Mouse (Mus musculus) left cerebral cortex, postnatal 25 days (tissue): Measurements from ENCODE around the gene Tbc1d10c. TPM values are rescaled to one million over a fixed set of nuclear protein-coding genes. Genes with fewer than 3 reads are reported as not detected.

Experiments
- DNase-seq, 2 experiments: peaks; one replicate each; pipeline ENCODE4 v3.0.0; 2022; ENCODE audit warnings: low spot score in 2 of 2, mixed read lengths in 1 of 2
- intact Hi-C: fragments of 180-260 bp; cut with DNase I; formaldehyde crosslinking; loops from one replicate; pipeline ENCODE4 v1.15.1; 2025
- total RNA-seq, 2 experiments: library from RNA; stranded (reverse); gene quantifications; 2 replicates each; pipeline ENCODE4 v1.2.3; 2021

Gene Tbc1d10c
- total RNA-seq, 2 experiments from 2014 or later: 1.3 to 2.0 TPM

- intact Hi-C loops: loop anchor here (1.0 to 2.0 kb wide), 2 partner anchors 23 to 59 kb away; partner anchors contain the start of gene Ppp1ca
- peak; percentile 99 to 100 for DNase-seq
Measured at GRCm38 (mm10) chr19:4169378-4169784, 21.7 kb downstream of the Tbc1d10c start.

- intact Hi-C loops: no loop called here
- no peak for DNase-seq
Measured at GRCm38 (mm10) chr19:4166678-4167476, 24.2 kb downstream of the Tbc1d10c start.

- no peak for DNase-seq
- intact Hi-C loops: no loop called here
Measured at GRCm38 (mm10) chr19:4164721-4165120, 26.4 kb downstream of the Tbc1d10c start.

GRCm38 (mm10) chr19:4164100-4164499, 27.0 kb downstream of the Tbc1d10c start:
- DNase-seq: no peak
- intact Hi-C loops: no loop called here

- no peak for DNase-seq
- intact Hi-C loops: loop anchor here (2.0 kb wide), 1 partner anchor 37 kb away; no protein-coding TSS in a partner anchor
Measured at GRCm38 (mm10) chr19:4163543-4163887, 27.6 kb downstream of the Tbc1d10c start.

GRCm38 (mm10) chr19:4162646-4163542, 28.2 kb downstream of the Tbc1d10c start, which contains the start of gene Rps6kb2:
Gene Rps6kb2 (minus strand): TSS chr19:4163354.
- DNase-seq: peak; percentile 98 to 99
- intact Hi-C loops: loop anchor here (2.0 kb wide), 1 partner anchor 36 kb away; no protein-coding TSS in a partner anchor

GRCm38 (mm10) chr19:4159049-4159448, 32.0 kb downstream of the Tbc1d10c start:
- intact Hi-C loops: no loop called here
- no peak for DNase-seq

- intact Hi-C loops: no loop called here
- DNase-seq: no peak
Measured at GRCm38 (mm10) chr19:4156771-4157170, 34.3 kb downstream of the Tbc1d10c start.

GRCm38 (mm10) chr19:4156073-4156579, 35.0 kb downstream of the Tbc1d10c start:
- intact Hi-C loops: no loop called here
- DNase-seq: no peak

- intact Hi-C loops: no loop called here
- no peak for DNase-seq
Measured at GRCm38 (mm10) chr19:4155223-4156072, 35.6 kb downstream of the Tbc1d10c start.

- intact Hi-C loops: no loop called here
- no peak for DNase-seq
Measured at GRCm38 (mm10) chr19:4154437-4155222, 36.5 kb downstream of the Tbc1d10c start.

GRCm38 (mm10) chr19:4153232-4153654, 37.8 kb downstream of the Tbc1d10c start, which contains the start of gene Ptprcap:
Gene Ptprcap (plus strand): TSS chr19:4153604.
- intact Hi-C loops: no loop called here

GRCm38 (mm10) chr19:4152445-4153231, 38.4 kb downstream of the Tbc1d10c start:
- intact Hi-C loops: no loop called here
- no peak for DNase-seq

More at GRCm38 (mm10) chr19:4153232-4153654, 37.8 kb downstream of the Tbc1d10c start, which contains the start of gene Ptprcap:
- no peak for DNase-seq

GRCm38 (mm10) chr19:4151898-4152297, 39.2 kb downstream of the Tbc1d10c start:
- DNase-seq: no peak
- intact Hi-C loops: no loop called here

GRCm38 (mm10) chr19:4151488-4151860, 39.6 kb downstream of the Tbc1d10c start:
- intact Hi-C loops: no loop called here
- DNase-seq: no peak

GRCm38 (mm10) chr19:4150567-4151487, 40.3 kb downstream of the Tbc1d10c start:
- intact Hi-C loops: no loop called here

More at GRCm38 (mm10) chr19:4150567-4151487, 40.3 kb downstream of the Tbc1d10c start:
- no peak for DNase-seq
